Mouse (Mus musculus): ENCODE data around the gene Nr1d2. TPM values are rescaled to one million over a fixed set of nuclear protein-coding genes. Genes with fewer than 3 reads are reported as not detected.

Nr1d2 gene
- 2.7 and 8.7 TPM in 2 replicates for polyA plus RNA-seq (2011; ENCODE audit: insufficient read depth, insufficient read length, low replicate concordance, missing spikeins)

GRCm38 (mm10) chr14:18238750-18239731 is at the start of gene Nr1d2:
Gene Nr1d2 (minus strand): TSS chr14:18239127.
- peaks cover 1% of the 10 kb centered on the region; the same call in 1 of the 2 replicates for H3K4me1 ChIP-seq (ENCODE audit: control insufficient read depth, insufficient read depth, low read length)
- peak within 1 kb of the TSS; percentile 96 for H3K27ac ChIP-seq (ENCODE audit: control insufficient read depth, insufficient read depth, low read depth, low read length, poor library complexity)
- under 1% methylated on average over 64 of the region's 66 CpGs for WGBS
- peak within 1 kb of the TSS; percentile 96 for H3K4me3 ChIP-seq (replicated peaks; ENCODE audit: control insufficient read depth, low read depth, low read length)
- TF ChIP-seq POLR2A (IDR thresholded peaks at IDR 0.05; ENCODE audit: borderline replicate concordance, control insufficient read depth, low read depth, low read length) (no peak; the same call in 1 of the 2 replicates), CTCF (IDR thresholded peaks at IDR 0.05; ENCODE audit: control insufficient read depth, insufficient read depth, low read length) (no peak; the same call in 1 of the 2 replicates)

GRCm38 (mm10) chr14:18287391-18287790 is 48.5 kb upstream of the Nr1d2 start:
- Histone ChIP-seq H3K4me3 (replicated peaks; ENCODE audit: control insufficient read depth, low read depth, low read length) (no peak overlapping the region), H3K27ac (ENCODE audit: control insufficient read depth, insufficient read depth, low read depth, low read length, poor library complexity) (no peak overlapping the region), H3K4me1 (ENCODE audit: control insufficient read depth, insufficient read depth, low read length) (no peaks in the 10 kb centered on the region)
- 75% methylated on average over 2 of the region's 2 CpGs for WGBS
- TF ChIP-seq POLR2A (IDR thresholded peaks at IDR 0.05; ENCODE audit: borderline replicate concordance, control insufficient read depth, low read depth, low read length) = no peak
- no peak for TF ChIP-seq CTCF (IDR thresholded peaks at IDR 0.05; ENCODE audit: control insufficient read depth, insufficient read depth, low read length)

- no peaks in the 10 kb centered on the region for H3K4me1 ChIP-seq (ENCODE audit: control insufficient read depth, insufficient read depth, low read length)
- 86% methylated on average over 2 of the region's 2 CpGs for WGBS
- H3K4me3 ChIP-seq (replicated peaks; ENCODE audit: control insufficient read depth, low read depth, low read length) = no peak overlapping the region
- no peak overlapping the region for H3K27ac ChIP-seq (ENCODE audit: control insufficient read depth, insufficient read depth, low read depth, low read length, poor library complexity)
- no peak for TF ChIP-seq POLR2A (IDR thresholded peaks at IDR 0.05; ENCODE audit: borderline replicate concordance, control insufficient read depth, low read depth, low read length)
- no peak for TF ChIP-seq CTCF (IDR thresholded peaks at IDR 0.05; ENCODE audit: control insufficient read depth, insufficient read depth, low read length)
Observed at GRCm38 (mm10) chr14:18286441-18286840, 47.5 kb upstream of the Nr1d2 start.

DNA sequence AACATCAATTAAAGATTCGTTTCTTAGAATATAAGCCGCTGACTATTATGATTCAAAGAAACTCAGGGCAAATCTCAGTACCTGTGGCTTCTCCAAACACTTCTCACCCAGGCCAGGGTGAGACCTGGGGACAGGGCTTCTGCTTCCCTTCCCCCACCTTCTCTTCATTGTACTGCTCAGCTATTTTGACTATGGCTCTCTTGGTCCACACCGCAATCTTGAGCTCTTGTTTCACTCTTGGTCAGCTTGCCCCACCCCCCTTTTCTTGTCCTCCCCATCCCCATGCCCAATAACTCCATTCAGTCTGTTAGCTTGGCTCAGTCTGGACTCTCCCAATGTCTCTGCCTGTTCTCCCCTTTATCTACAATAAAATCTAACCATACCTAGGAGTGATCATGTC is 46.5 kb upstream of the Nr1d2 start:
- H3K4me3 ChIP-seq (replicated peaks; ENCODE audit: control insufficient read depth, low read depth, low read length) = no peak overlapping the region
- WGBS = 88% methylated on average over 3 of the region's 3 CpGs
- no peaks in the 10 kb centered on the region for H3K4me1 ChIP-seq (ENCODE audit: control insufficient read depth, insufficient read depth, low read length)
- no peak overlapping the region for H3K27ac ChIP-seq (ENCODE audit: control insufficient read depth, insufficient read depth, low read depth, low read length, poor library complexity)
- TF ChIP-seq CTCF (IDR thresholded peaks at IDR 0.05; ENCODE audit: control insufficient read depth, insufficient read depth, low read length) (no peak), POLR2A (IDR thresholded peaks at IDR 0.05; ENCODE audit: borderline replicate concordance, control insufficient read depth, low read depth, low read length) (no peak)

- 73% methylated on average over 2 of the region's 2 CpGs for WGBS
- no peak overlapping the region for H3K4me3 ChIP-seq (replicated peaks; ENCODE audit: control insufficient read depth, low read depth, low read length)
- TF ChIP-seq POLR2A (IDR thresholded peaks at IDR 0.05; ENCODE audit: borderline replicate concordance, control insufficient read depth, low read depth, low read length) (no peak), CTCF (IDR thresholded peaks at IDR 0.05; ENCODE audit: control insufficient read depth, insufficient read depth, low read length) (no peak)
- no peak overlapping the region for H3K27ac ChIP-seq (ENCODE audit: control insufficient read depth, insufficient read depth, low read depth, low read length, poor library complexity)
- H3K4me1 ChIP-seq (ENCODE audit: control insufficient read depth, insufficient read depth, low read length) = no peaks in the 10 kb centered on the region
Observed at GRCm38 (mm10) chr14:18284581-18284980, 45.7 kb upstream of the Nr1d2 start.

DNA sequence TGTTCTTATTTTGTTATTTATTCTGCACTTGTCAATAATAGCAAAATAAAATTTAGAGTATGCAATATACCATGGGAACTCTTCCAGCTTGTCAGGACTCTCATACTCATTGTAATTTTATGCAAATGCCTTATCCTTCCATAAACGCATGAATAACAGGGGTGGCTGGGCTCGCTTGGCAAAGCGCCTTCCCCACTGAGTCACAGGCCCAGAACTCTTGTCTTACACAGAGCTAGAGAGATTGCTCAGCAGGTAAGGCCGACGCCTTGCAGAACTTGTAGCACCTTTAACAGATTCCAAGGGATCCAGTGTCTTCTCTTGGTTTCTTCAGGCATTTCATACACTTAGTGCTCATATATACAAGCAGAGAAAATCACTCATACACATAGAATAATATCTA is 41.4 kb upstream of the Nr1d2 start:
- no peaks in the 10 kb centered on the region for H3K4me1 ChIP-seq (ENCODE audit: control insufficient read depth, insufficient read depth, low read length)
- 82% methylated on average over 5 of the region's 5 CpGs for WGBS
- TF ChIP-seq CTCF (IDR thresholded peaks at IDR 0.05; ENCODE audit: control insufficient read depth, insufficient read depth, low read length) (no peak), POLR2A (IDR thresholded peaks at IDR 0.05; ENCODE audit: borderline replicate concordance, control insufficient read depth, low read depth, low read length) (no peak)

GRCm38 (mm10) chr14:18274526-18274925 is 35.6 kb upstream of the Nr1d2 start:
- no peaks in the 10 kb centered on the region; the same call in 1 of the 2 replicates for H3K4me1 ChIP-seq (ENCODE audit: control insufficient read depth, insufficient read depth, low read length)
- TF ChIP-seq POLR2A (IDR thresholded peaks at IDR 0.05; ENCODE audit: borderline replicate concordance, control insufficient read depth, low read depth, low read length) (no peak), CTCF (IDR thresholded peaks at IDR 0.05; ENCODE audit: control insufficient read depth, insufficient read depth, low read length) (no peak)
- WGBS = 78% methylated on average over 1 of the region's 1 CpGs
- no peak overlapping the region for H3K27ac ChIP-seq (ENCODE audit: control insufficient read depth, insufficient read depth, low read depth, low read length, poor library complexity)
- no peak overlapping the region for H3K4me3 ChIP-seq (replicated peaks; ENCODE audit: control insufficient read depth, low read depth, low read length)

More for the DNA sequence above, 41.4 kb upstream of the Nr1d2 start:
- Histone ChIP-seq H3K27ac (ENCODE audit: control insufficient read depth, insufficient read depth, low read depth, low read length, poor library complexity) (no peak overlapping the region), H3K4me3 (replicated peaks; ENCODE audit: control insufficient read depth, low read depth, low read length) (no peak overlapping the region)

DNA sequence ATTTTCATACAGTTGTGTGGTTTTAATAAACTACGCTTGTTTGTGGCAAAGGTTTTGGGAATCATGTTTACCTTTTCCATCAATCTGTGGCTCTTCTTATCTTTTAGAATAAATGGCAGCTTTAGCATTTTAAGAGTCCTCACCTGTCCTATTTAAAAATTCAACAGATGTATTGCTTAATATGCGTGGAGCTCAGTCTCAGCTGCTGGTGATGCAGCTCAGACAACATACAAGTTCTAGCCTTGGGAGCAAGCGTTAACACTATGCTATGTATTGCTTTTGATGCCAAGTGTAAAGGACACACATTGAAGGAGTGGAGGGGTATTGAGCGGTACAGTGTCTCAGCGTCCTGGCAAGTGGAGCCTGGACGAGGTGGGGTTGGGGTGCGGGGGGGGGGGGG is 32.7 kb upstream of the Nr1d2 start:
- peak overlapping the region; percentile 33 for H3K4me3 ChIP-seq (replicated peaks; ENCODE audit: control insufficient read depth, low read depth, low read length)
- TF ChIP-seq POLR2A (IDR thresholded peaks at IDR 0.05; ENCODE audit: borderline replicate concordance, control insufficient read depth, low read depth, low read length) (no peak), CTCF (IDR thresholded peaks at IDR 0.05; ENCODE audit: control insufficient read depth, insufficient read depth, low read length) (no peak)
- H3K4me1 ChIP-seq (ENCODE audit: control insufficient read depth, insufficient read depth, low read length) = no peaks in the 10 kb centered on the region; the same call in 1 of the 2 replicates
- H3K27ac ChIP-seq (ENCODE audit: control insufficient read depth, insufficient read depth, low read depth, low read length, poor library complexity) = no peak overlapping the region
- 6% methylated on average over 7 of the region's 7 CpGs for WGBS

Measured in bone marrow, adult 2 months (tissue).